Mouse (Mus musculus) activated CD4-positive, CD25-positive, alpha-beta regulatory T cell (primary cell): ENCODE measurements around the gene Syvn1. TPM values are rescaled to one million over a fixed set of nuclear protein-coding genes. Genes with fewer than 3 reads are reported as not detected.

Experiments used
- polyA plus RNA-seq, 2 experiments: library from polyadenylated mRNA; unstranded; fragments of 100-300 nt; shearing (Covaris generic); gene quantifications; one replicate each; pipeline ENCODE4 v1.2.1; 2017

Syvn1 gene
- 10 to 100 TPM; 32.0 to 43.8 TPM for polyA plus RNA-seq

DNA sequence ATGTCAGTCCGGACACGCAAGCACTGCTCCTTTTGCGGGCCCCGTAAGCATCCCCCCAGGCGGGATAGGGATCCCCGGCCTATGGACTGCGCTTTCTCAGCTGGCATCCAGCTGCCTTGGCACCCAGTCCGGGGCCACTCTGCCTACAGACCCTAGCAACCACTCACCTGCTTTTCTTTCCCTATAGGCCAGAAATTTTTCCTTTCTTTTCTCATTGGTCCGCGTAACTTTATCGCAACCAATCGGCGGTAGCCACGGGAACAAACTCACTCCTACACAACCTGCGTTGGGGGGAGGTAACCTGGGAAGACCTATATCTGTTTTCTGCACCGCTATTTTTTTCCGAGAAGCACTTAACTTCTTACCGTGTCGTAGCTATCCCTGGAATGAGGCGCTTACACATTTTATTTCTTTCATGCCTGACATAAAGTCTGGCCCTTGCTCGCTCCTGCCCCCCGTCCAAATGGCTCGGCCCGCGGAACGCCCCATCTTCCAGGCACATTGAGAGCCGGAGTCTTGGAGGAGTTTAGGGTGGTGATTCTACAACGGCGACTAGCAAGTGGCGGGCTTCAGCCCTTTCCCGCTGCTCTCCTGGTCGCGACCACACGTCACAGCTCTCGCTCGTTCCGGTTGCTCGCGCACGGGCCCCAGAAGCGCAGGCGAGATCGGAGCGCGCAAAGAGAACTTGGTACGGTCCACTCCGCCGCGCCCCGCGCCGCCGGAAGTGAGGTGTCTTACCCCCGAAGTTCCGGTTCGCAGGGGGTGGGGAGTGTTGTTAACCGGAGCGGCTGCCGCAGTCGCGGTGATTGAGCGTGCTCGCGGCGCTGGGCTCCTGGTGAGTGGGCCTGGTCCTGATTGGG is at the start of gene Syvn1:
Gene Syvn1, plus strand, starts transcription at position 283 of the 860 bp plus-strand sequence.

DNA sequence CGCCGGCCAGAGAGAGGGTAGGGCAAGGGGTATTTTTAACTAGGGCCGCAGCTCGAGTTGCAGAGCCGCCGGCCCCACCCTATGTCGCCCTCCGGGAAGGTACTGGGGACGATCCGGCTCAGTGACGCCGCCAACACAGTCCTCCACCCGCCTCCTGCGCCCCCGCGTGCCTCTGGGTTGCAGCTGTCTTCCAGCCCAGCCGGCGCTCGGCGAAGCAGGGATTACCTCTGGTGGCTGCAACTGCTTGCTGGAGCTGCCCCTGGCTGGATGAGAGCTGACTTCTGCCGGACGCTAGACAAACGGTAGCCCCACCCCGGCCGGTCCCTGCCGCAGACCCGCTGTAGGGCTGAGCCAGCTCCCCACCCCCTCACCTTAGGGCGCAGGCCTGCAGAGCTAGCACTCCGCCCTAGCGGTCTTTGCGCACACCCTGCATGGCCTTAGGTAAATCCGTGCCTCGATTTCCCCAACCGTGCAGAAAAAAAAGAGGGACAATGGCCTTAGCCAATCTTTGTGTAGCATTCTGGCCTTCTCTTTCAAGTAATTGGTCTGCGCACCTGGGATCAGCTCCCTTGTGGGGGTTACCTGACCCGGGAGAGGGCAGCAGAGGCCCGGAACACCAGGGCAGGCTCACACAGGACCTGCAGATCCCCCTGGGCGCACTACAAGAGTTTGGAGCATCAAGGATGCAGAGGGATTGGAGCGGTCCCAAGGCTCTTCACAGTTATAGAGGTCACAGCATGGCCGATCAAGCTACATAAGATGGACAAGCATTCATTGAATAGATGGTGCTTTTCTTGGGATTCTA is 30.7 kb upstream of the Syvn1 start, which contains the start of gene Capn1:
Gene Capn1, minus strand, starts transcription at position 387 of the 805 bp plus-strand sequence.

DNA sequence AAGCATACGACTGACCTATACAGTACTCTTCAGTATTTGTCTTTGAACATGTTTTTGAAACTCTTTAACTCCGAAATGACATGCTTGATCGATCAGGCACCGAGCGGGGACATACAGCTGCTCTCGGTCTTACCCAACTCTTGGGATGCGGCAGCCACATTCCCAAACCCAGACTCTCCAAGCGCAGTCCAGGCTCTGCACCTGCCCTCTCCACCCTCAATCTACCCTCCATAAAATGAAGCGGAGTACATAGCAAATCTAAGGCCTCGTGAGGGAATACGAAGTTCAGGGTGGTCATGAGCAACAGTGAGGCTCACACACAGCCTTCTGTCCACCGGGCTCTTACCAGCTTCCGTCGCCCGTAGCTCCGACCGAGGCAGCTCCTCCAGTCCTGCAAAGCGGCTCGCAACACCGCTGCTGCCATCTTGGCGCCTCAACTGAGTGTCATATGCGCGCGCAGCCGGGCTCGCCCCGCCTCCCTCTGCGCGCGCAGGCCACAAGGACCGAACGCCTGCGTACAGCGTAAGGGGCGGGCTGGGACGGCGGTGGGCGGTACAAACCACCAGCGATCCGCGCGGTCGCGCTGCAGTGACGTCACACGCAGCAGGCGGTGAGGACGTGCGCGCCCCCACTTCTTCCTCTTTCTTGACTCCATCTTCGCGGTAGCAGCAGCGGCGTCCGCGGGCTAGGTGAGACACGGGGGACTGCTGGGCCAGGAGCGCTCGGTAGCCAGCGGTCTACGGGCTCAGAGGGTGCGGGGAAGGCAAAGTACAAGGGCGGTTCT is 11.1 kb downstream of the Syvn1 start, which contains the start of the genes Mrpl49 and Fau:
Gene Mrpl49, minus strand, starts transcription at position 473 of the 784 bp plus-strand sequence.
Gene Fau, plus strand, starts transcription at position 532 of the 784 bp plus-strand sequence.

DNA sequence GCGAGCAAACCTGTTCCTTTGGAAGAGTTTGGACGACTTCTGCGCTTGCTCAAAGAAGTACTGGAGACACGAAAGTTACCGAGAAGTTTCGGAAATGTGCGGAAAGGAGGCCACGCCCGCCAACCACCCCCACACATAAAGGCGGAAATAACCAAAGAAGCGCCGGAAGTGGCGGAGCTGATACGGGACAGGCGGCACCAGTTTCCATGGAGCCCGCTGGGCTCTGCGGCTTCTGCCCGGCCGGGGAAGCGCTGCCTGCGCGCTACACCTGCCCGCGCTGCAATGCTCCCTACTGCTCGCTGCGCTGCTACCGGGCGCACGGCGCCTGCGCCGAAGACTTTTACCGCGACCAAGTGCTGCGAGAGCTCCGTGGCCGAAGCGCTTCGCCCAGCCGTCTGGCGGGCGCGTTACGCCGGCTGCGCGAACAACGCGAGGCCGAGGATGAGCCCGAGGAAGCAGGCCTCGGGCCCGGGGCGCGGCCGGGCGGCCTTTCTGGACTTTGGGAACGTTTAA is 14.7 kb downstream of the Syvn1 start, which contains the start of gene Znhit2:
Gene Znhit2, plus strand, starts transcription at position 172 of the 513 bp plus-strand sequence.

DNA sequence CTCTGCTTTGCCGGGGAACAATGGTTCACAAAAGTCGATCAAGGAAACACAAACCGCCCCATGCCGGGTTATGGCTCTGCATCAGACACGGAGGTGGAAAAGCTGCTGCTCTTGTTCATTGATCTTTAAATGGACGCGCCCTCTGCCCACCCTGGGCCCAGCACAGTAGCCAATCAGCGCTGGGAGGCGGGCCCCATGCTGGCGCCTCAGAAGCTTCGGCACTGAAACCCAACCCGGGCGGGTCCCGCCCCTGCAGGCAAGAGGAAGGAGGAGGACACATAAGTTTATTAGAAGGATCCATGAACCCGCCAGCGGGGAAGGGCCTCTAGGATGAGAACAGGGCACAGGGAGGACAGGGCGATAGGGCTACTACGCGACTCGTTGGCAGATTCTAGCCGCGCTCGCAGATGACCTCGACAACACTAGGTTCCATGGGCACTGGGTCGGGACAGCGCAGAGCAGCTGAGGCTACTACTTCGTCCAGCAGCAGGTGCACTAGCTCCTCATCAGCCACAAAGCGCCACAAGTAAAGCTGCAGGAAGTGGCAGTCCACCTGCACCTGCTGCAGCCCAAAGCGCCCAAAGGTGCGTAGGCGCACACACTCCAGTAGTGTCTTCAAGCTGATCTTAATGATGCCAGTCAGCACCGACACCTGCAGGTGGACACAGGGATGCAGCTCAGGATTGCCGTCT is 21.5 kb downstream of the Syvn1 start, which contains the start of gene Tm7sf2:
Gene Tm7sf2, minus strand, starts transcription at position 650 of the 692 bp plus-strand sequence.

DNA sequence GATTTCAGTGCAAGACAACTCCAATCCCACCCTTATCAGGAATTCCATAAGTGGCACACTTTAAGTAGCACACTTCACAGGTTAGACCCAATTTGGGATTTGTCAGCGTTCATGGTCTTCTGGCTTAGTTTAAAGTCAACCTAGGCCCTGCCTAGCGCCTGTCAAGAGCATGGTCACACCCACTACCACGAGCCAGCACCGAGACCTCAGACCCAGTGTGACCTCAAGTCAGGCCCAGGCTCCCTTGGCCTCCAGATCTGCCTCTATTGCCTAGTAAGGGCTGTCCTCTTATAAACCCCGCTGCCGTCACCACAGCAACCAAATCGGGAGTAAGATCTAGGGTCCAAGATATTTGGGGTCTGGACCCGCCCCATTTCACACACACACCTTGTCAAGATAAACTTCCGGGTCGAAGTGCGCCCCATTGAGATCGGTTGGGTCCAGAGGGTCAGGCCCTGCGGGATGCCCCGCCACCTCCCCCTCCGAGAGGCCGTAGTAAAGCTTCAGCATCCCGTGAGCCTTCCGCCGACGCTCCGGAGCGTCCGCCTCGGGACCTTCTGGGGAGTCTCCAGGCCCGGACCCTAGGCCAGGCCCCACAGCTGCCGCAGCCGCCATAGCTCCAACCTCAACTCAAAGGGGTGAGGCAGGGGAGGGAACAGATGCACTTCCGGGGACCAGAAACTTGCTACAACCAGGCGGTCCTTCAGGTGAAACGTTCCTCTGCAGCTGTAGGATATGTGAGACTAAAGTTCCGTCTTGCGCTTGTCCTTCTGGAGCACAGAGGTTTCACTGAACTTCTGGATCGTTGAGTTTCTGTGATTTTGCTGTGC is 30.4 kb downstream of the Syvn1 start, which contains the start of gene Vps51:
Gene Vps51, minus strand, starts transcription at position 668 of the 830 bp plus-strand sequence.

DNA sequence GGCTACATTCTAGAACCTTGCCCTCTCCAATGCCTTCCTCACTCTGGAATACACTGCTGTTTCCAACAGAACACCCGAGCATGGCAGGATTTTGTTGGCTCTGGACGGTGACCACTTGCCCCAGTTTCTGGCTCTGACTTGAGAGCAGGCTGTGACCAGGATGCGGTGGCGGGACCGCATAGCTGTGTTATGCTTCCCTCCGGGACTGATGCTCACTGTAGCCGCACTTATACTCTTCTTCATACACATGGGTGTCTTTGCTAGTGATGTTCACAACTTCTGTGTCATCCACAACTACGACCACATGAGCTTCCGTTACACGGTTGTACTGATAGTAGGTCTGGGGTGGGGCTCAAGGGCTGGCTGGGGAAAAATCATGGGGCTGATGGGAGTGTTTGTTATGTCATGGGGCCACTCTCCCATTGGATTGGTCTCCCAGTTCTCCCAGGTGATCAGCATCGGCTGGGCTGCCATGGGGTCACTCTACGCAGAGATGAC is 33.7 kb downstream of the Syvn1 start, which contains the start of gene Tmem262:
Gene Tmem262, plus strand, starts transcription at position 51 of the 498 bp plus-strand sequence.

DNA sequence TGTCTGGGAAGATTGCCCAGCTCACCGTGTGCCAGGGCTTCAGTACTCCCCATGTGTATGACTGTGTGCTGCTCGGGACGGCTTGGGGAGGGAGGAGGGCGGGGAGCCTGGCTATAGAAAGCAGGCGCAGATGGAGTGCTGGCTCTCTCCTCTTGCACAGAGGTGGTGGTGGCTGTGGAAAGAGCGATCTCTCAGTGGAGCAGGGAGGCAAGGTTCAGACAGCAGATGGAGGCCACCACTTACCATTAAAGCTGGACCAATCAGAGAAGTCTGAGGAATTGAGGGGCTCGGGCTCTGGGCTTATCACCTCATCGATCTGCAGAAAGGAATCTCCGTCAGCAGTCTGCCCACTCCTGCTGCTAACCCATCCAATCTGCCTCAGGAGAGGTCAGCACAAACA is 35.8 kb downstream of the Syvn1 start, which contains the start of gene Gm28374:
Gene Gm28374, minus strand, starts transcription at position 101 of the 400 bp plus-strand sequence.

DNA sequence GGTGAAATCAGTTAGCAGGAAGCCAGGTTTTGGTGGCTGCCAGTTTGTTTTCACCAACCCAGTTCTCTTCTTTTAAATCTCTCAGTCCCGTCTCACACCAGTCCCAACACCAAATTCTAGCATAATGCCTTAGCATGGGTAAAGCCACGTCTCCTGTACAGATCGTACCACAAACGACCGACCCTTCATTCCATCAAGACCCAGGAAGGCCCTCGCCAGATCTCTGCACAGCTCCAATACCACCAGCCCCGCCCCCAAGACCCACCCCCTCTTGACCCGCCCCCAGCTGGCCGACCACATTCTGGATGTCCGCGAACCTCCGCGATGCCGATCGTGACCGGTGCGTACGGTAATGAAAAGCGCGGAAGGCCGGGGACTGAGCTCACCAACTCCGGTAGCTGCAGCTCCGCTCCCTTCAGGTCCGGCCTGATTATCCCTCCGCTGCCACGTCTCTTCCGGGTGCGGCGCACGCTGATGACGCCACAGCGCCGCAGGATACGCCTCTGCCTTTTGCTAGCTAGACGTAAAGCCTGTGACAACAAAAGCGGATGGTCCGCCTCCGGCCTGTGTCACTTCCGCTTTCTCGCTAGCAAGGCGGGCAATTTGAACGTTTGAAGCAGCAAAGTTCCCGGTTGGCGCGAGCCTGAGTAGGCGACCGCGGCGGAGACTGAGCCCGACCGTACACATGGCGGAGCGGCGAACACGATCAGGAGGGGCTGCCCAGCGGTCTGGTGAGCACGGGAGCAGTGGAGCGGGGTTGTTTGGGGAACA is 38.3 kb downstream of the Syvn1 start, which contains the start of the genes Zfpl1 and Cdca5:
Gene Zfpl1, minus strand, starts transcription at position 479 of the 771 bp plus-strand sequence.
Gene Cdca5, plus strand, starts transcription at position 506 of the 771 bp plus-strand sequence.

DNA sequence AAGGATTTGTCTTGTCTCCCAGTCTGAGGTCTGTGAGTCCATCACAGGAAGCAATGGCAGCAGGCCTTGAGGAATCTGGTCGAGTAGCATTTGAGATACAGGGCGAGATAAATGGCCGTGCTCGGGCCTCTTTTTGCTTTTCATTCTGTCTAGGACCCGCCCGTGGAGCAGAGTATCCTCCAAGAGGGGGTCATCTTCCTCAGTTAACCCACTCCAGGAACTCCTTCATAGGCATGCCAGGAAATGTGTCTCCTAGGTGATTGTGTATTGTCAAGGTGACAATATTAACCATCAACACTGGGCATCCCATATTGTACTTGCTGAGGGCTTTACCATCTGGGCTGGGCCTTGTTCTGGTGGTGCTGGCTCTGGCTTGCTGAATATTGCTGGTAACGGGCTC is 47.7 kb downstream of the Syvn1 start, which contains the start of gene AC131692.1:
Gene AC131692.1, plus strand, starts transcription at position 301 of the 400 bp plus-strand sequence.

Other genes with a start within 250 kb of the Syvn1 start
- gene Frmd8, start 171.3 kb upstream of the Syvn1 start, polyA plus RNA-seq = 100 to 1,000 TPM; 201 to 224 TPM
- gene Slc25a45, start 168.8 kb upstream of the Syvn1 start, polyA plus RNA-seq = 10 to 100 TPM; 46.6 to 48.9 TPM
- gene Tigd3, start 152.4 kb upstream of the Syvn1 start, polyA plus RNA-seq = 1 to 10 TPM in 1 of 2 experiments, under 1 TPM in 1; 0.20 to 1.5 TPM
- 100 to 1,000 TPM; 135 to 158 TPM for gene Dpf2, start 133.6 kb upstream of the Syvn1 start, polyA plus RNA-seq
- gene Cdc42ep2, start 121.8 kb upstream of the Syvn1 start, polyA plus RNA-seq = under 1 TPM; 0.06 to 0.79 TPM
- gene Pola2, start 82.4 kb upstream of the Syvn1 start, polyA plus RNA-seq = 10 to 100 TPM; 47.2 to 52.6 TPM
- gene Slc22a20, start 60.4 kb upstream of the Syvn1 start, polyA plus RNA-seq = under 1 TPM in 1 of 2 experiments, not detected in 1; 0.12 TPM
- gene Capn1, start 30.7 kb upstream of the Syvn1 start, polyA plus RNA-seq = 10 to 100 TPM; 64.7 to 92.5 TPM
- gene Mrpl49, start 11.2 kb downstream of the Syvn1 start, polyA plus RNA-seq = 10 to 100 TPM; 45.2 to 50.7 TPM
- gene Fau, start 11.3 kb downstream of the Syvn1 start, polyA plus RNA-seq = 1,000 to 10,000 TPM in 1 of 2 experiments, 100 to 1,000 TPM in 1; 813 to 1,285 TPM
- 10 to 100 TPM; 32.8 to 52.1 TPM for gene Znhit2, start 14.6 kb downstream of the Syvn1 start, polyA plus RNA-seq
- gene Tm7sf2, start 21.8 kb downstream of the Syvn1 start, polyA plus RNA-seq = 10 to 100 TPM; 11.1 to 11.2 TPM
- 10 to 100 TPM; 70.2 to 73.2 TPM for gene Vps51, start 30.7 kb downstream of the Syvn1 start, polyA plus RNA-seq
- under 1 TPM; 0.31 to 0.42 TPM for gene Tmem262, start 33.5 kb downstream of the Syvn1 start, polyA plus RNA-seq
- 1 to 10 TPM in 1 of 2 experiments, under 1 TPM in 1; 0.45 to 1.5 TPM for gene Gm28374, start 35.7 kb downstream of the Syvn1 start, polyA plus RNA-seq
- gene Zfpl1, start 38.4 kb downstream of the Syvn1 start, polyA plus RNA-seq = 10 to 100 TPM; 44.0 to 47.3 TPM
- 10 to 100 TPM in 1 of 2 experiments, 1 to 10 TPM in 1; 9.4 to 10.0 TPM for gene Cdca5, start 38.4 kb downstream of the Syvn1 start, polyA plus RNA-seq
- not detected for gene AC131692.1, start 47.8 kb downstream of the Syvn1 start, polyA plus RNA-seq
- under 1 TPM in 1 of 2 experiments, not detected in 1; 0.18 TPM for gene Naaladl1, start 59.2 kb downstream of the Syvn1 start, polyA plus RNA-seq
- 10 to 100 TPM; 13.8 to 33.6 TPM for gene Sac3d1, start 72.1 kb downstream of the Syvn1 start, polyA plus RNA-seq
- 10 to 100 TPM; 30.2 to 35.6 TPM for gene Snx15, start 81.7 kb downstream of the Syvn1 start, polyA plus RNA-seq
- under 1 TPM in 1 of 2 experiments, not detected in 1; 0.75 TPM for gene Batf2, start 94.4 kb downstream of the Syvn1 start, polyA plus RNA-seq
- 10 to 100 TPM; 14.8 to 26.8 TPM for gene Arl2, start 95.0 kb downstream of the Syvn1 start, polyA plus RNA-seq
- not detected for gene Majin, start 137.8 kb downstream of the Syvn1 start, polyA plus RNA-seq
- not detected for gene Gpha2, start 179.8 kb downstream of the Syvn1 start, polyA plus RNA-seq
- 10 to 100 TPM; 11.2 to 16.8 TPM for gene Ppp2r5b, start 189.3 kb downstream of the Syvn1 start, polyA plus RNA-seq
- 10 to 100 TPM; 13.3 to 32.4 TPM for gene Atg2a, start 195.1 kb downstream of the Syvn1 start, polyA plus RNA-seq
- 10 to 100 TPM; 34.9 to 43.9 TPM for gene Ehd1, start 230.1 kb downstream of the Syvn1 start, polyA plus RNA-seq